Mouse (Mus musculus) megakaryocyte, embryonic 14.5 days (primary cell): Measurements from ENCODE around the gene Pkn3. TPM values are rescaled to one million over a fixed set of nuclear protein-coding genes. Genes with fewer than 3 reads are reported as not detected.
"Not testable (repeated sequence)": the region's sequence is repeated elsewhere in the genome, so short reads cannot be mapped to it uniquely, and the experiment has no call there.

ENCODE experiments used
- H3K27me3 ChIP-seq: replicated peaks from 2 replicates; pipeline ENCODE3; 2012; ENCODE audit warnings: inconsistent platforms
- H3K36me3 ChIP-seq: replicated peaks from 2 replicates; pipeline ENCODE3; 2012; ENCODE audit warnings: low read length, inconsistent platforms, mixed read lengths
- H3K4me1 ChIP-seq: 2 replicates; pipeline ENCODE4 v1.6.1; 2012; ENCODE audit warnings: inconsistent platforms
- H3K4me3 ChIP-seq: replicated peaks from 2 replicates; pipeline ENCODE3; 2012; ENCODE audit warnings: moderate library complexity, mild to moderate bottlenecking, inconsistent platforms
- H3K9me3 ChIP-seq: 2 replicates; pipeline ENCODE4 v1.6.1; 2012; ENCODE audit warnings: inconsistent platforms
- FLI1 ChIP-seq: IDR thresholded peaks from 2 replicates; pipeline ENCODE4 v1.6.1; 2012; ENCODE audit warnings: low read length, inconsistent platforms, mixed read lengths
- GATA1 ChIP-seq: IDR thresholded peaks from 3 replicates; pipeline ENCODE4 v1.6.1; 2012; ENCODE audit warnings: mixed read lengths, low read length, inconsistent platforms, borderline replicate concordance
- polyA plus RNA-seq: library from polyadenylated mRNA; stranded (reverse); fragments of >175 nt; gene quantifications from 2 replicates; pipeline ENCODE4 v1.2.3, GENCODE M21; 2012; ENCODE audit warnings: low replicate concordance; ENCODE audit not compliant: insufficient read depth

The Pkn3 gene
- polyA plus RNA-seq, 1 experiment: 19.4 TPM

GRCm38 (mm10) chr2:30048699-30049388, 28.6 kb upstream of the Pkn3 start, which contains the start of gene Wdr34:
Gene Wdr34 (minus strand): TSS chr2:30048881.
- TF ChIP-seq FLI1: peak; percentile 91
- TF ChIP-seq GATA1: no peak
- peak within 1 kb of the TSS; percentile 97 for H3K4me3 ChIP-seq
- peaks cover 46% of the 10 kb centered on the region for H3K4me1 ChIP-seq
- no peaks in the 10 kb centered on the region for H3K9me3 ChIP-seq
- peaks cover 10% of the 10 kb centered on the region for H3K36me3 ChIP-seq
- H3K27me3 ChIP-seq: no peaks in the 10 kb centered on the region

DNA sequence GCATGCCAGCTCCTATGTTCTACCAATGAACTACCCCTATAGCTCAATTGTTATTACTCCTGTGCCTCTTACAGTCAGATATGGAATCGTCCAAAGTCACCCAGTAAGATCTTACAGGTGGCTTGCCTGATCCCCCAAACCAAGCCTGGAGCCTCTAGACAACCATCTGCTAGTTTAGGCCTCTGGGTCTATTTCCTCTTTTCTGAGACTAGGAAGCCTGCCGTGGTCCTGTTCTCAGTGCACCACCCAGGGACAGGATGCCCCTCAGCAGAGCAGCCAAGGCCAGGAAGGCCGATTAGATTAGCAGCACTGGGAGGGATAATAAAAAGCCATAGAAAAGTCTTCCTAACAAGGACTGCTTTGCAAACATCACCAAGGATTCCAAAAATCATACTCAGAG, 27.7 kb upstream of the Pkn3 start:
- Histone ChIP-seq H3K27me3 (no peaks in the 10 kb centered on the region), H3K4me1 (peaks cover 56% of the 10 kb centered on the region), H3K4me3 (no peak overlapping the region), H3K9me3 (no peaks in the 10 kb centered on the region), H3K36me3 (peaks cover 8% of the 10 kb centered on the region)
- TF ChIP-seq FLI1 (no peak), GATA1 (no peak)

DNA sequence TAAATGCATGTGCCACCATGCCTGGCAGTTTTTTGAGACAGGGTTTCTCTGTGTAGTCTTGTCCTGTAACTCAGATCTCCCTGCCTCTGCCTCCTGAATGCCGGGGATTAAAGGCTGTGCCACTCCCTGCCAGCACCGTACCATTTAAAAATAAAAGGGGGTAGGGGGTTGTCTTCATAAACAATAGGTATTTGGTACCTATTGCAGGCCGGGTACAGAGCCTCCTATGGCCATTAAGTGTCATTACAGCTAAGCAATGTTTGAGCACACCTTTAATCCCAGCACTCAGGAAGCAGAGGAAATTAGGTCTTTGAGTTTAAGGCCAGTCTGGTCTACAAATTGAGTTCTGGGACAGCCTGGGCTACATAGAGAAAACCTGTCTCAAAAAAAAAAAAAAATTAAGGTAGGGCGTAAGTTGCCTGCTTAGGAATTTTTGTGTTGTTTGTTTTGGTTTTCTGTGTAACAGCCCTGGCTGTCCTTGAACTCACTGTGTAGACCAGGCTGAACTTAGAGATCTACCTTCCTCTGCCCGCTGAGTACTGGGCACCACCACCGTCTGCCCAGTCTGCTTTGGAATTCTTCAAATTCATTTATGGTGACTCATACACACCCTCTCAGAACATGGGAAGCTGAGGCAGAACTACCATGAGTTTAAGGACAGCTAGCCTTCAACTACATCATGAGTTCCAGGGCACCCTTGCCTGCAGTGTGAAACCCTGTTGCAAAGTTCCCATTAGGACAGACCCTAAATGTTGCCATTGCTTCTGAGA, 25.3 kb upstream of the Pkn3 start:
- peaks cover 4% of the 10 kb centered on the region for H3K36me3 ChIP-seq
- no peak for TF ChIP-seq GATA1
- no peak for TF ChIP-seq FLI1
- H3K9me3 ChIP-seq: no peaks in the 10 kb centered on the region
- no peak overlapping the region for H3K4me3 ChIP-seq
- no peaks in the 10 kb centered on the region for H3K27me3 ChIP-seq
- peaks cover 58% of the 10 kb centered on the region for H3K4me1 ChIP-seq

GRCm38 (mm10) chr2:30055310-30055709, 22.2 kb upstream of the Pkn3 start:
- H3K9me3 ChIP-seq, H3K36me3 ChIP-seq, H3K4me3 ChIP-seq, H3K27me3 ChIP-seq: not testable (repeated sequence)
- H3K4me1 ChIP-seq: peaks cover 36% of the 10 kb centered on the region

- TF ChIP-seq FLI1 (no peak), GATA1 (no peak)
- no peaks in the 10 kb centered on the region for H3K9me3 ChIP-seq
- H3K4me1 ChIP-seq: peaks cover 43% of the 10 kb centered on the region
- H3K36me3 ChIP-seq: no peaks in the 10 kb centered on the region
- no peak overlapping the region for H3K4me3 ChIP-seq
- H3K27me3 ChIP-seq: no peaks in the 10 kb centered on the region
Observed at GRCm38 (mm10) chr2:30056736-30057135, 20.7 kb upstream of the Pkn3 start.

GRCm38 (mm10) chr2:30057223-30057904, 20.1 kb upstream of the Pkn3 start, which contains the start of gene Set:
Gene Set (plus strand): TSS chr2:30057378.
- no peaks in the 10 kb centered on the region for H3K36me3 ChIP-seq
- H3K27me3 ChIP-seq: no peaks in the 10 kb centered on the region
- H3K9me3 ChIP-seq: no peaks in the 10 kb centered on the region
- no peak for TF ChIP-seq FLI1
- no peak for TF ChIP-seq GATA1
- no peak within 1 kb of the TSS for H3K4me3 ChIP-seq
- peaks cover 44% of the 10 kb centered on the region for H3K4me1 ChIP-seq

DNA sequence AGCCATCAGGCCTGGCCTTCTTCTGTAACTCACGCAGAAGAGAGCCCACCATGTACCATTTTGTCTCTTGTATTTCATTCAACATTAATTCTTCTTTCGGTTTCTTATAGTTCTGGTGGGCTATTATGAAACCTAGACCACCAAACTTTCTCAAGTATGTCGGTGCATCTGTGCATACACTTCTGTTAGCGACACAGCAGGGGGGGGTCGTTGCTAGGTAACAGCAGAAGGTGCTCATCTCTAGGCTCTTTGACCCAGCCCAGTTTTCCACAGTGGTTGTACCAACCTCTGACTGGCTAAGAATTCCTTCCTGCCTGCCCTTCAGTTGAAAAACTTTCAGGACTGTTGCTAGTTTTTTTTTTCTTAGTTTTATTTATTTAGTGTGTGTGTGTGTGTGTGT, 19.1 kb upstream of the Pkn3 start:
- H3K4me3 ChIP-seq: no peak overlapping the region
- no peaks in the 10 kb centered on the region for H3K27me3 ChIP-seq
- H3K9me3 ChIP-seq: no peaks in the 10 kb centered on the region
- H3K36me3 ChIP-seq: no peaks in the 10 kb centered on the region
- H3K4me1 ChIP-seq: peaks cover 48% of the 10 kb centered on the region
- TF ChIP-seq FLI1 (no peak), GATA1 (no peak)

GRCm38 (mm10) chr2:30061215-30062166, 16.0 kb upstream of the Pkn3 start:
- H3K4me1 ChIP-seq: peaks cover 58% of the 10 kb centered on the region
- H3K27me3 ChIP-seq: no peaks in the 10 kb centered on the region
- no peaks in the 10 kb centered on the region for H3K36me3 ChIP-seq
- no peak for TF ChIP-seq GATA1
- TF ChIP-seq FLI1: no peak
- peak overlapping the region; percentile 95 for H3K4me3 ChIP-seq
- no peaks in the 10 kb centered on the region for H3K9me3 ChIP-seq
